Mouse (Mus musculus): ENCODE measurements around the gene Sox1.

Gene Sox1

GRCm38 (mm10) chr8:12425906-12426305 lies 30.8 kb downstream of the Sox1 start:
- DNase-seq (ENCODE audit: low spot score in 2 of 2), result no peak

DNA sequence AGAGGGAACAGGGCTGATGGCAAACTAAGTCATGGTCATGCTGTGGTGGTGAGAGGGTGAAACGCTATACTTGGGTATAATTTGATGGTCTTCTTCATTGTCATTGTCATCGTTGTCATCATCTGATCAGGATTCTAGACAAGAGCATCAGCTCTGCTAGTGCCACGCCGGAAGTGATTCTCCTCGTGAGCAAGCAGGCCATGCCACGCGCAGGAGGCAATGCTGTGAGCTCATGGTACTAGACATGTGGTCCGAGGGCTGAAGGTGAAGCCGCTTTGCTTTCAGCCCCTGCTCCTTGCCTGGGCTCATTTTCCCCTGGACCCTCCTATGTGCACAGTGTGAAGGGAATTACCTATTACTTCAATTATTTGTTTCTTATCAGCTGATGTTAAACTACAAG lies 32.3 kb downstream of the Sox1 start:
- DNase-seq (ENCODE audit: low spot score in 2 of 2), result no peak

- DNase-seq (ENCODE audit: low spot score in 2 of 2), result no peak
Observed at GRCm38 (mm10) chr8:12427886-12428799, 33.0 kb downstream of the Sox1 start.

GRCm38 (mm10) chr8:12428931-12429330 lies 33.8 kb downstream of the Sox1 start:
- no peak for DNase-seq (ENCODE audit: low spot score in 2 of 2)

DNA sequence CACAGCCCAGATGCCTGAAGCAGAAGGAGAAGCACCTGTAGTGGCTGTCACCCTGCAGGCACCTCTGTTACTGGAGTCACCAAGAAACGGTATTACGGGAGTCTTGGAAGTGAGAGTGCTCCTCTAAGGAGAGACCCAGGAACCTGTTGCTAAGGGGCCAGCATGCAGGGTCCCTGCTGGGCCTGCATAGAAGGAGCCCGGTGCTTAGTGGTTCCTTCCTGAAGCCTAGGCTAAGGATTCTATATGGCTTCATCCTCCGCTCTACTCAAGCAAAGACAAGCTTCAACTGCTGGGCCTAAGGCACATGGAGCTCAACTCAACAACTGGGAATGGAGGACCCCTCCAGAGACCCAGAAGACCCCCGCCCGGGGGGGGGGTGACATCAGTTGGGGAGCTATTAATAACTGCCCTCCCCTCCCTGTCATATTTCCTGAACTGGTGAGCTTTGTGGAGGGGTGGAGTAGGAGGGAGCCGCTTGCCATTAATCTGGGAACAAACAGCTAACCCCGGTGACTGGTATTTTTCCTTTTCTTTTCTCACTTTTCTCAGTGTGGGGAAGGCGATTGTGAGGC lies 34.6 kb downstream of the Sox1 start:
- no peak for DNase-seq (ENCODE audit: low spot score in 2 of 2)

- peak; percentile 44 to 48 for DNase-seq (ENCODE audit: low spot score in 2 of 2)
Observed at GRCm38 (mm10) chr8:12430173-12430899, 35.2 kb downstream of the Sox1 start.

DNA sequence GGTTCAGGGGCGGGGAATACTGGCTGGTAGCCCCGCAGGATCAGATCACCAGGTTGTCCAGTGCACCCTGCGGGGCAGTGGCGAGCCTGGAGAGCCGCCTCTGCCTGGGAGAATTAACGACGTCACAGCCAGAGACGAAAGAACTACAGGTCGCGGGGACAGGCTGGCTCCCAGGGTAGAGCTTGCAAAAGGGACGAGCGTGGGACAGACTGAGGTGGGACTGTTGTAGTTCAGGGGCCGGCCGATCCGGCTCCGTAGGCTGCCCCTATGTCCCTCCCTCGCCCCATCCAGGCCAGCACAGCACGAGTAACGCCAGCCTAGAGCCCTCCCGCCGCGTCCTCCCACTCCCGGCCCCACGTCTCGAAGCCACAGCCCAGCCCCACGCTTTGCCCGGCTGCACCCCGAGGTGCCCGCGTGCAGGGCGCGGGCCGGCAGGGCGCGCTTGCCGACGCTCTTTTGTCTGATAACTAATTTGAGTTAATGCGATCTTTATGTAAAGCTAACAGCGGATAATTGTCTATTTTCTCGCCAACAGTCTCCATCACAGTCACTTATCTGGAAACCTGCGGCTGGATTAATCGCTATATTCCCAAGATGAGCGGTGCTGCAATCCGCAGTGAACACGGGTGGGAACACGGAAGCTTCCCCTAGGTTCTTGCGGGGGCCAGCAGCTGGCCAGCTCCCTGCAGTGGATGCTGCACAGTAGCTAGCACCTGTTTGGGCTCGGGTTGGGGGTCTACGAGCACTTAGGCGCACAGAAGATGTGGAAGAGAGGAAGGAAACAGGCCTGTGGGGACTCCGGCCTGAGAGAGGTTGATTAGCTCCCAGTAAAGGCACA lies 36.0 kb downstream of the Sox1 start:
- no peak for DNase-seq (ENCODE audit: low spot score in 2 of 2)

DNA sequence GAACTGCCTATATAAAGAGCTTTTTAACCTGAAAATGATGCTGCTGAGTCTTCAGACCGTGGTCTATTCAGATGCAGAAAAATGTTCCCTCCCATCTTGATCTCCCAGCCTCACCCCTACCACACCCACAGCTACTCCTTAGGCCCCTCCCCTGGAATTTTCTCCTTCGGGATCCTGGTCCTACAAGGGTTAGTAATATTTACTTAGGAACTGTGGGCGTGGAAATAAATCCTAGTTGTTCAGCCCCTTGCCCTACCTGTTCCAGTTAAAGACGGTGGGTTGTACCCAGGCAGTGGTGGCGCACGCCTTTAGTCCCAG lies 36.6 kb downstream of the Sox1 start:
- no peak for DNase-seq (ENCODE audit: low spot score in 2 of 2)

DNA sequence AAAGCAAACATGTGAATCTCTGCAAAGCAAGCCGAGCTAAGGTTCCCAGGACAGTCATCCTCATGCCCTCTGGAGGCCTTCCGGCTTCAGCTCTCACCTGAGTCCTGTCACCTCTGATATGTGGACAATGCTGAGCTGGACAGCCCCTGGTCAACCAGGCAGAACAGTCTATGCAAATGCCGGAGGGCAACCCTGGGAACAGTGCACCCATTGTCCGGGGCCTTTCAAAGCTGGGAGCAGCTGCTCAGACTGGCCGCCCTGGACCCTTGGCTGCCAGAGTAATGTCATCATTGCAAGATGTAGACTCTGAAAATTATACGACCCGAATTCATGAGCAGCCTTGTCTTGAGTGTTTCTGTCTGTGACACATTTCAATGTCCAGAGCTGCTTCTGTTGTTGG lies 37.5 kb downstream of the Sox1 start:
- no peak for DNase-seq (ENCODE audit: low spot score in 2 of 2)

- no peak for DNase-seq (ENCODE audit: low spot score in 2 of 2)
Observed at GRCm38 (mm10) chr8:12434771-12435170, 39.7 kb downstream of the Sox1 start.

DNA sequence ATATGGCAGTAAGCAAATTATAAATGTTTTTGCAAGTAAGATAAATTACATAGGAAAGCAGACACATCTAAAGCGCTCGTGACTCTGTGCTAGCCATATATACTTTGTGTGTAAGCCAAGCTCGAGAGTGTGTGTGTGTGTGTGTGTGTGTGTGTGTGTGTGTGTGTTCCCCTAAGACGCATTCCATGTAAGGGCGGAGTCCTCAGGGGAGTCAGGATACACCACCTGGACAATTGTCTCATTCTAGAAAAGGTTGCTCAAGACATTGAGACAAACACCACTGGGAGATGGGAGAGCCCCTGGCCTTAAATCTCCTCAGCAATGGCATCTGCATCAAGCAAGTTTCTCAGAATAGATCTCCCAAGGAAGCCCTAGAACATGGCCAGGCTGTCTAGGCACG lies 42.9 kb downstream of the Sox1 start:
- DNase-seq (ENCODE audit: low spot score in 2 of 2), result no peak

- no peak for DNase-seq (ENCODE audit: low spot score in 2 of 2)
Observed at GRCm38 (mm10) chr8:12439044-12439443, 43.9 kb downstream of the Sox1 start.

DNA sequence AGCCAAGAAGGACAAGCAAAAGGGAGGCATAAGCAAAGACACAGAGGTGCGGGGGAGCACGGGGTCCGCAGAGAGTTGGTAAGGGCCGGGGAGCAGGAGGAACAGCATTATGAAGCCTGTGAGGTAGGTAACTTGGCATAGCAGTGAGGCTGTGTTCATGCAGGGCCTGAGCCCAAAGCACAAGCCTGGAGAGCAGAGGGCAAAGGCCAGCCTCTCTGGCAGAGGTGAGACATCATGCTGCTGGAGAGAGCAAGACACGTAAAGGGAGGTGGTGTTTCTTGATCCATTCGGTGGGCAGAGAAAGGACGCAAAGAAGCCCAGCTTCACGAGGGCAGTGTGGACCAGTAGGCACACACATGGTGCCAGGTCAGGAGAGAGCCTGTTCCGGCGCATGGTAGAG lies 44.8 kb downstream of the Sox1 start:
- no peak for DNase-seq (ENCODE audit: low spot score in 2 of 2)

- no peak for DNase-seq (ENCODE audit: low spot score in 2 of 2)
Observed at GRCm38 (mm10) chr8:12440997-12441396, 45.9 kb downstream of the Sox1 start.

- DNase-seq (ENCODE audit: low spot score in 2 of 2), result no peak
Observed at GRCm38 (mm10) chr8:12445258-12445657, 50.2 kb downstream of the Sox1 start.

DNA sequence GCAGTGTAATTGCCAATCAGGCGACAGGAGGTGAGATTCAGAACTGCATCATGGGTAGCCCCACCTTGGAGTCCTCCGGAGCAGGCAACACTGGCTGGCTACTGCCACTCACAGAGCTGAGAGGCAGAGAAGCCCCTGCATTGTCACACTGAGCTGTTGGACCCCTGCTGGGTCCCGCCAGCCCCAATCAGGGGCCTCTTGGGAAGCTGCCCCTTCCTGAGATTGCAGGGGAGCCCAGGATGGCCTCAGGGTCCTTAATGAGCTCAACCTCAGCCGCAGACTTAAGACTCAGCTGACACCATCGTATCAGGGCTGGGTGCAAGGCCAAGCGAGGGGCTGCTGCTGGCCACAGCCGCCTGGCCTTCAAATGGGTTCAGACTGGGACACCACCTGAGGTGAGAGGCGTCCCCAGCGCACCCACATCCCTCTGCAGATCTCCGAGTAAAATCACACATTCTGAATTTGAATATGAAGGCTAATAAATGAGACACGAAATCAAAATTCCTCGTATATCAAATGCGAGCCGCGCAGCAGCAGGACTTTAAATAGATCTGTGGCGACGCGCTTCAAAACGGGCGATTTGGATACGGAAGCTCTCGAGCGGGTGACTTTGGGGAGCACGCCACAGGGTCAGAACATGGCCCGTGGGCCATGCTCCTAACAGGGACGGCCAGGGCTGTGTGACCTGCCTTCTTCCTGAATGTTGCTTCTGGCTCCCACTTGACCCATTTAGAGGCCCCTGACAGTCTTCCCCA lies 51.0 kb downstream of the Sox1 start:
- no peak for DNase-seq (ENCODE audit: low spot score in 2 of 2)

Measured in frontal cortex, postnatal 14 days (tissue).